Mouse (Mus musculus): ENCODE results near the gene Gm45140.

The Gm45140 gene

DNA sequence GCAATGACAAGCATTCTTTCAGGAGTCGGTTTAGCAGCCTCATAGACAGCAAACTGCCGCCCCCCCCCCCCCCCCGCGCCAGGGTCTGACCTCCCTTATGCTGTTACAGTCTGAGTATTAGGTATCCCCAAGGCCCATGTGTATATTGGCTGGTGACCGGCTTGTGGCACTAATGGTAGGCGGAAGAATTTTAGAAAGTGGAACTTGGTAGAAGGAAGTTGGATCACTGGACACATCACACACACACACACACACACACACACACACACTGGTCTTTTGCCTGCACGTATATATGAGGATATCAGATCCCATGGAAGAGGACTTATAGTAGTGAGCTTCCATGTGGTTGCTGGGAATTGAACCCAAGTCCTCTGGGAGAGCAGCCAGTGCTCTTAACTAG, 33.1 kb downstream of the Gm45140 start:
- DNase-seq (ENCODE audit: low spot score in 2 of 2), result no peak

DNA sequence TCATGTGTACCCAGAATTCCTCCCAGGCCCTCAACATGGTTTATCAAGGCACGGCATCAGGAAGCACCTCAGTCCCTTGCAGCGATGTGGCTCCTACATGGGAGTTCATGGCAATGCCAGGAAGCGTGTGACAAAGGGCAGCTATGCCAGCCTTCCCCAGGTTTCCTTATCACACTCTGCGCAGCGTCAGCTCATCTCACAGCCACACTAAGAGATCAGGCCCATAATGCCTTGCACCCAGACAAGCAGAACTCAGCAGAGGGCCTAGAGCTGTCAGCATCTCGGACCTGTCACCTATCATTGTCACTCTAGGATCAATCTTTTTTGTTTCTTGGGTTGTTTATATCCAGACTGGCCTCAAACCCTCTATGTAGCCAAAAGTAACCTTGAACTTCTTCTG, 36.0 kb downstream of the Gm45140 start:
- DNase-seq (ENCODE audit: low spot score in 2 of 2), result no peak

DNA sequence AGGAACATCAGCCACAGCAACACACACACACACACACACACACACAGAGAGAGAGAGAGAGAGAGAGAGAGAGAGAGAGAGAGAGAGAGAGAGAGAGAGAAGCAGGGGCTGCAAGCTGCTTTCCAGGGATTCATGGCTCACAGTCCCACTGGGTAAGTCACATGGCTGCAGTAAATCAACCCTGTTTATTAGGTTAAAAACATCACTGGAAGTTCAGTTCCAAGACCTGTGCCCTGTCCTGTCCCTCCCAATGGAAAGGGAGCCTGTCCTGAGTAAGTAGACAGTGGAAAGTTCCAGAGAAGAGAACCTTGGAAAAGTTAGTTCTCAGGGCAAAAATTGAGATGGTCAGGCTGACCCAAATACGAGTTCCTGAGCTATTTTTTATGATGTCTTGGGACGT, 38.3 kb downstream of the Gm45140 start:
- no peak for DNase-seq (ENCODE audit: low spot score in 2 of 2)

DNA sequence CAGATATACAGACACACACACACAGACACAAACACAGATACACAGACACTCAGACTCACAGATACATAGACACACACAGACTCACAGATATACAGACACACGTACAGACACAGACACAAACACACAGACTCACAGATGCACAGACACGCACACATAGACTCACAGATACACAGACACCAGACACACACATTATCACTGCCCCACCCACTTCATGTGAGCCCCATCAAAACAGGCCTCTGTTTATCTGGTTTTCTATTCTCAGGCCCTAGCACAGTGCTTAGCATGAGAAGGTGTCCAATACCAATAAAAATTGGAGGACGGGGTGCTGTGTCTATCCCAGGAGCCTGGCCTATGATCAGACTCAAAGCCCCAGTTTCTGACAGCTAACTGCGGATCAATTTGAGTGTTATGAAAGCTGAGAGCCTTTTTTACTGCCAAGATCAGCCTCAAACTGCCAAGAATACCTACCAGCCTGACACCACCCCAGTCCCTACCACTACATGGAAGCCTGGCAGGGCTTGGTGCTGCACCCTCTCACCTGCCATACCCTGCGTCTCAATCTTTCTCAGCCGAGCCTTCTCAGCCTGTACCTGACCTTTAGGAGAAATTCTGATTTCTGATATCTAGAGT, 39.2 kb downstream of the Gm45140 start:
- DNase-seq (ENCODE audit: low spot score in 2 of 2), result no peak

DNA sequence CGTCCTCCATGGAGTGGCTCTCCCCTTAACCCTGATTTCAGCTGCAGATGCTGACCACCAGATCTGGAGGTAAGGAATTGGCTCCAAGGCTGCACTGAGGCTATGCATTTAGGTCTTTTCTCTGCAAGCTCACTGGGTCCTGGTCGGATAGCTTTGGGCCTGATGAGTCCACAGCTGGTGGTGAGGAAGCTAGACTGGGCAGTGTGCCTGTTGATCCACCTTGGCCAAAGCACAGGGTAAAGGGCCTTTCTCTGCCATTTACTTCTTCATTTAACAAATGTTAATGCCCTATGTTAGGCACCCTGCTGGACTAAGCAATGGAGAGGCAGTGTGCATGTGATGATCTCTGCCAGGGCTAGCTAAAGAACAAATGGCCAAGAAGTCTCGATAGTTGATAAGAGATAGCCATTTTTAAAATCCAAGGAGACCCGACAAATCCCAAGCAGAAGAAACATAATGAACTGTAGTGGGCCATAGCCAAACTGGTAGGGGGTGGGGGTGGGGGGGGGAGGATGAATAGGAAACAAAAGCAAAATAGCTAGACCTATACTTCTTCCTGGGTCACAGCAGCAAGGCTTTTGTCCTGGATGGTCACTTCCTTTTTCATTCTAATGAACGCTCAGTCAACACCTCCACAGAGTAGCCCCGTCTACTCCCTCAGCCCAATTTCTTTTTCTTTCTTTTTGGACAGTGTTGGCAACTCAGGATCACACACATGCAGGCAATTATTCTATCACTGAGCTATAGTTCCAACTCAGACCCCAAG, 40.0 kb downstream of the Gm45140 start:
- no peak for DNase-seq (ENCODE audit: low spot score in 2 of 2)

DNA sequence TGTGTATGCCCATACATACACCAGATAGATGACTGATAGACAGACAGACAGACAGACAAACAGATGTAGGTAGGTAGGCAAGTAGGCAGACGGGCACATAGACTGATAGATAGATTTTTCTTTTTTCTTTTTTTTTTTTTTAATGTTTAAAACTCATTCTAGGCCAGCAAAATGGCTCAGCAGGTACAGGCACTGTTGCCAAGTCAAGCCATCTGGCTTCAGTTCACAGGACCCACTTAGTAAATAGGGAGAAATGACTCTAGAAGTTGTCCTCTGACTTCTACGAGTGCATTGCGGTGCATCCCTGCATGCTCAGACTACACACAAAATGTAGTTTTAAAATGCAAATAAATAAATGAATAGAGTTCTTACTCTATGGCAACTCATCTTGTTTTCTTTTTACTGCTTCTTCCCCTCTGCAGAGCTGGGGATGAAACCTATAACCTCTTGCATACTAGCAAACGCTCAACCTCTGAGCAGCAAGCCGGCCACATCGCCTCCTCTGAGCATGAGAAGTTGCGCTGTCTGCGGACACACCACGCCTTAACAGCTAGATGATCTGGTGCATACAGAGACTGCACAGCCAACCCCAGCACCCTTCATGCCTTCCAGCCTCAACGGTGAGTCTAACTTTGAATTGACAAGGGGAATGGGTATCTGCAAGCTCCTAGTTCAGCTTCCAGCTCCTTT, 41.6 kb downstream of the Gm45140 start:
- DNase-seq (ENCODE audit: low spot score in 2 of 2), result no peak

DNA sequence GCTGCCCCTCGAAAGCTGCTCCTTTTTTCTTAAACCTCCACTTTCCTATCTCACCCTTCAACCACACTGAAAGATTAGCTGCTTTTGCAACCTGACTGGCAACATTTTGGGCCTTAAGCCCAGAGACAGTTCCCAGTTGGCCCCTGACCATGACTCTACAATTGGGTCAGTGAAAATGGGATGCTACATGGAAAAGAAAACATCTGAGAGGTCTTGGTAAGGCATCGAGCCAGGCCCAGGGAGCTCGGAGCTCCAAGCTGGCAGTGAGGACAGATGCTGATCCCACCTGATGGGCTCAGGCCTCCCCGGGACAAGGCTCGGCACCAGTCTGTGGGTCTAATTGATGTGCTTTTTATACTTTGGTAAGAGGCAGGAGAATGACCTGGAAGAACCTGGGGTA, 43.8 kb downstream of the Gm45140 start:
- DNase-seq (ENCODE audit: low spot score in 2 of 2), result no peak

DNA sequence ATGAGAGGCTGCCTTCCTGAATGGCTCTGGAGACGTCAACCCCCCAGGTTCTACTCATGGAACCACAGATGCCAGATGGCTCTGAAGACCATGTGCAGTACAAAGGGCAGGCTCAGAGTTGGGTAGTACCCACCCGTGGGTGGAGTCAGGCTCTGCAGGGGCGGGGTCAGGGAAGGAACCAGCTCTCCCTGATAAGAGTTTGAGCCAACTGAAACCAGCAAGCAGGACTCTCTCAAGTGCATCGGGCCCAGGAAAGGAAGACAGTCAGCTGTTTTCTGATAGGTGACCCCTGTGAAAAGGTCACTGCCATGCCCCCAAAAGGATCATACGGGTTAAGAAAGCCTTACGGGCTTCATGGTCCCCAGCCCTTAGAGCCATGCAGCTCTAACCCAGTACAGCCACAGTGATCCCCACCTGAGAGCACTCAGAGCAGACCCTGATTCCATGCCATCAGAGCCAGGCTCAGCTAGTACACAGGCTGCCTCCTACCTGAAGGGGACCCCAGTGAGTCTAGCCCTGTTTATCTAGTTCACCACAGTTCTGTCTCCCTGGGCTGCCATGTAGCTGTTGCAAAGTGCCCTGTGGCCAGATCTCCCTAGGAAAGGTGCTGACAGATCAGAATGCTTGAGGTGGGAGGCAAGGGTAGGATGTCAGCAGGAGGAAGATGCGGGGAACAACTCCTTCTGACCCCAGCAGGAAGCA, 44.7 kb downstream of the Gm45140 start:
- no peak for DNase-seq (ENCODE audit: low spot score in 2 of 2)

DNA sequence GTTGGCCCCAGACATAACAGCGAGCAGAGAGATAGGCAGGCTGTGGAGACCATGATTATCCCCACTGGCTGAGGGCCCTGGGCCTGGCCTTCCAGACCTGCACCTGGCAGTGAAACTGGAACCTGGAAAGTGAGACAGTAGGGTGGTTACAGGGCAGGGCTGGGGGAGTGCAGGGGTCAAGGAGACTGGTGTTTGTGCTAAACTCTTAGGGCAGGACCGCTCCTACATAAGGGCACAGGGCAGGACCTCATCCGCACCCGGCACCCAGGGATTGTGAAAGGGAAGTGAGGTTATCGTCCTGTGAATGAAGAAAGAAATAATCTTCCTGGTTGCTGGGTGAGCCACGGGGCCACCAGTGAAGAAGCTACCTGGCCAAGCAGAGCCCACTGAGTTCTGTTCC, 45.8 kb downstream of the Gm45140 start:
- DNase-seq (ENCODE audit: low spot score in 2 of 2), result no peak

DNA sequence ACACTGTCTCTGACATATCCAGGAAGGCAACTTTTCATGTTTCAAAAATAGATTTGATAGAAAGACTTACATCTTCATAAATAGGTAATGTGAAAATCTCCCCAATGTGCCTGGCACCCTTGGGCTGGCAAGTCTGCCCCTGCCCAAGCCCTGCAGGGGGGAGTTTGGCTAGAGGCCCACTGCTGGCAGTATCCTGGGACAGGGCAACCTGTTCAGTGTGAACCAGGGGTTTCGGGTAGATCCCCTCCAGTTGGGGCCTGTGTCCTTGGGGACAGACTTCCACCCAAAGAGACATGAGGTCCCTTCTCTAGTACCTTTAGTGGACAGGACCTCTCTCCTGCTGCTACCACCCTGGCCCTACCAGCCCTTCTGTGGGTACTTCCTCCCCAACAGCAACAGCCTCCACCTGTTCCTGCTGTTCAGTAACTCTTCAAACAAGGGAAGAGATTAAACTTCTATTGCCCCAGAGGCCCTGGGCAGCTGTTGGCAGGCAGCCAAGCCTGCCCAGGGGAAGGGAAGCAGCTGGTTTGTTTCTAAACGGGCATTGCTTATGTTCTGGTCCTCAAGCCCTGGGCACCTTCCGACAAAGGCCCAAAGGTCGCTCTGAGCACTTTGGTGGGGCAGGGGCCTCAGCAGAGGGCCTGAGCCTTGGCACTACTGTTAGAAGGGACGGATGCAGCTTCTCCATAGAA, 46.6 kb downstream of the Gm45140 start:
- DNase-seq (ENCODE audit: low spot score in 2 of 2), result no peak

DNA sequence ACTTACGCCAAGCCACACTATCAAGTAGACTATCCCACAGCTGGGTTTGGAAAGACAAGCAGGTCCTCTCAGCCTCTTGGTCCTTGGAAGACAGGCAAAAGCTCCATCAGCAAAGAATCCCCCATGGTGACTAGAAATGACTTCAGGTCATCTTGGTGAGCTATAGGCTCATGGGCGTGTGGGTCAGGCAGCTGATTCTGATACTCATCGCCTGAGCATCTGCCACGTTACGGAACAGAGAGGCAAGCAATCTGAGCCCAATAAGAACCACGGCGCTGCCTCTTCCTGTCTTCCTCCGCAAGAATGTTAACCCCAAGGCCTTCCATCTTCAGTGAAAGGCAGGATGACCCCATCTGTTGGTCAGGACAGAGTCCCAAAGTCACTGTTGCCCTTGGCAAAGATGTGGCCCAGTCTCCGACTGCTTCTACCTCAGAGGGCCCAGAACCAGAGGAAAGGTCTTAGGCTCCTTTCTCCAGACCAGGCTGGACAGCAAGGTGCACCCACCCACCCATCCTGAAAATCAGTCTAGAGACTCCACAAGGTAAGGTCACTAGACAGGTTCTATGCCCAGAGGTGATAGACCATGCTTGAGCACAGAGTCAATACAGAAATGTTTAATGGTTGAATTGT, 47.2 kb downstream of the Gm45140 start:
- no peak for DNase-seq (ENCODE audit: low spot score in 2 of 2)

DNA sequence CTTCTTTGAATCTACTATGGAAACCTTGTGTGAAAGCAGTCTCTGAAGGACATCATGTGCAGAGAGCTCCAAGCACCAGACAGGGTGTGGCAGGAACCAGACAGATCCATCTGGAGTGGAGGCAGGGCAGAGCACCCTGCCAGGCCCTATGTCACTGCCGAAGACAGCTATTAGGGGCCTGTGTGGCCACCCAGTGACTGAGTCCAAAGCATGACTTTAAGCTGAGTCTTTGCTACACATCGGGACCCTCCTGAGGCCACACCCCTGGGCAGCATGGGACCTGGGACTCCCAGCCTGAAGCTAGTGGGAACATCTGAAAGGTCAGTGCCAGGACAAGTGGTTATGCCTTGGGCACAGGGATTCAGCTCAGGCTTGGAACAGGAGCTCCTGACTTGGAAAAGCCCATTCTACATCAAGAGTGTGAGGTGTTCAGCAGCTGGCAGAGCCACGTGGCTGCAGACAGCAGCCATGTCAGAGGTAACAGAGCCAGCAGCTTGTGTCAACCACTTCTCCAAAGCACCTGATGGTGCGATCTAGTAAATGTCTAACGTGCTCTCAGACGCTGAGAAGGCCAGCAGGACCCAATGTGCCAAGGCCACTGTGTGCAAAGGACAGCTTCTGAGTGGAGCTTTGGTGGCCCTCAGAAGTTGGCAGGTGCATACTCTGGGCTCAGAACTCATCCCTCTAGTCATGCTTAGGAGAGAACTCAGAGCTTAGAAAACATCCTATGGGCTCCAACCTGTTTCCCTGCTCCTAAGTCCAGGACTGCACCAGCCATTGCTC, 48.3 kb downstream of the Gm45140 start:
- DNase-seq (ENCODE audit: low spot score in 2 of 2), result no peak

DNA sequence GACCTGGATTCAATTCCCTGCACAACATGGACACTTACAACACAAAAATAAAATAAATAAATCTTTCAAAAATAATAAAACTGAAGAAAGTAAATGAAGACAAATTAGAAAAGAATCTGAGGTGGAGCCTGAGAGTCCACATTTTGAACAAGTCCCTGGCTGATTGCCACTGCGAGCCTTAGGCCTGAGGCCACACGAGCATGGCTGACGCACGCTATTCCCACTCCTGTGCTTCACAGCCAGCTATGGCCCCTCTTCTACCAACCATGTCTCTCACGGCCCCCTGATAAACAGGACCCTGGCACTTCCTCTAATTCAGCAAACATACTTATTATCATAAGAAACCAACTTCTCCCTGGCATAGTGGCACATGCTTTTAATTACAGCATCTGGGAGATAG, 49.0 kb downstream of the Gm45140 start:
- no peak for DNase-seq (ENCODE audit: low spot score in 2 of 2)

DNA sequence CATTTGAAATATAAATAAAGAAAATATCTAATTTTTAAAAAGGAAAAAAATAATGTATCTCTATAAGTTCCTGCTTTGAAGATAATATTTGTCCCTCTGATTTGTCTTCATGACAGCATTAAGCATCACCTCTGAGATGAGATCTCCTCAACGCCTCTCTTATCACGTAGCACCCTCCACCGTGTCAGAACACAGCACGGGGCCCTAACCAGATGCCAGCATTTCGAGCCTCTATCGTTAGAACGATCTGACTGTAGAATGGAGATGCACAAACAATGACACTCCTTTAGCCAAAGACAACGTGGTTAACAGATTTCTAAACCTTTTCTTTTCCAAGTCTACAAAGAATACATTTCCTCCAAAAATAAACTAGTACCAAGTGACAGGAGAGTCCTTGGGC, 51.6 kb downstream of the Gm45140 start:
- DNase-seq (ENCODE audit: low spot score in 2 of 2), result no peak

DNA sequence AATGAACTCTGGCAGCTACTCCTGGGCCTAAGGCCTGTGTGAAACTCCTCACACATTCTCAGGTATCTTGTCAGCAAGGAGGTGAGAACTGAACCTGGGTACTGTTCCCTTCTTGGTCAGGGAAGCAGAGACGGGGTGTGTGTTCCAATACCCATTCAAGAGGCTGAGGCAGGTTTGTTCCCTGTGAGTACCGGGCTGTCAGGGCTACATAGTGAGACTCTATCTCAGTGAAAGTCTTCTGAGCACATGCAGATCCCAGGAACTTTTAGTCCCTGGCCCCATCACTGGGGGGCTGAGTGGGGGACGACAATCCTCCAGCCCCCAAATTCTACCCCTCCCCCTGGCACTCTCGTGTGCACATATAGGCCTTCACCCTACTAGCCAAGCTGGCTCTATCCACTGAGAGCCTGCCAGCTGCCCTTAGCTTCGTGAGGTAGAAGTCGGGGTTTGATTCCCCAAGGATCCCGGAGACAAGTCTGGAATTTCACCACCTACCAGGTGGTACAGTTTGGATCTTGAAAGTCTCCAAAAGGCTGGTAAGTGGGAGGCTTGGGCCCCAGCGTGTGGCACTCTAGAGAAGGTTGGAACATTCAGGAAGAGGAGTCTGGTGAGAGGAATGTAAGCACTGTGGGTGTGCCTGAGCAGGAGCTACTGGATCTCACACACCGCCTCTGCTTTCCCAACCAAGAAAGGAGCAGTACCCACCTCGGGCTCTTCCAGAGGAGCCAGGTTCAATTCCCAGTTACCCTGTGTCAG, 54.9 kb downstream of the Gm45140 start:
- DNase-seq (ENCODE audit: low spot score in 2 of 2), result no peak

DNA sequence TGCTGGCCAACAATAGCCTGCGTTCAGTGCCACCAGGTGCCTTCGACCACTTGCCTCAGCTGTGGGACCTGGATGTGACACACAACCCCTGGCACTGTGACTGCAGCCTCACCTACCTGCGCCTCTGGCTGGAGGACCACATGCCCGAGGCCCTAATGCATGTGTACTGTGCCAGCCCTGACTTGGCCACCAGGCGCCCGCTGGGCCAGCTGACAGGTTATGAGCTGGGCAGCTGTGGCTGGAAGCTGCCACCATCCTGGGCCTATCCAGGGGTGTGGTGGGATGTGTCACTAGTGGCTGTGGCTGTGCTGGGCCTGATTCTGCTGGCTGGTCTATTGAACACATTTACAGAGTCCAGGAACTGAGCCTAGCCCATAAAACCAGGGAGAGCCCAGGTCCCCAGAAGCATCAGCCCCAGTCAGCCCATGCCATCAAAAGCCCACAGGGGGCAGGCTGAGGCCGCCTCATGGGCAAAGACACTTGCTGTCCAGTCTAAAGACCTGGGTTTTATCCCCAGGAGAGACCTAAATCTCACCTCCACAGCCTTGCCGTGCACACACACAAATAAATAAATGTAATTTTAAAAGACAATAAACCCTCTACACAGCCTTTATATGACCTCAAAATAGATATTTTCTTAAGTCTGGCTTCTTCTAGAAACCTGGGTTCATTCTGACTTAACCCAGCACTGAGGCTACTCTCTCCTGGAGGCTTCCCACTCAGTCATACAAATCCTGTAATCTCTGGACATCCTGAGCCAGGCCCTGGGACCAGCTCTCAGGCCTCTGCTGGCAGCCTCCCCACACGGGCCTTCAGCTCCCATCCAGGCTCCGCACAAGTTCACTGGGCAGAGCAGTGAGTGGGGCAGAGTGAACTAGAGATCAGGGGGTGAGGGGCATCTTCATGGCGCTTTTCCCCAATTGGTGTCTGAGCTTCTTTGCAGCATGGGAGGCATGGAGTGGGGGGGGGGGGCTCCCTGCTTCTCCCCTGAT, 56.1 kb downstream of the Gm45140 start:
- no peak for DNase-seq (ENCODE audit: low spot score in 2 of 2)

DNA sequence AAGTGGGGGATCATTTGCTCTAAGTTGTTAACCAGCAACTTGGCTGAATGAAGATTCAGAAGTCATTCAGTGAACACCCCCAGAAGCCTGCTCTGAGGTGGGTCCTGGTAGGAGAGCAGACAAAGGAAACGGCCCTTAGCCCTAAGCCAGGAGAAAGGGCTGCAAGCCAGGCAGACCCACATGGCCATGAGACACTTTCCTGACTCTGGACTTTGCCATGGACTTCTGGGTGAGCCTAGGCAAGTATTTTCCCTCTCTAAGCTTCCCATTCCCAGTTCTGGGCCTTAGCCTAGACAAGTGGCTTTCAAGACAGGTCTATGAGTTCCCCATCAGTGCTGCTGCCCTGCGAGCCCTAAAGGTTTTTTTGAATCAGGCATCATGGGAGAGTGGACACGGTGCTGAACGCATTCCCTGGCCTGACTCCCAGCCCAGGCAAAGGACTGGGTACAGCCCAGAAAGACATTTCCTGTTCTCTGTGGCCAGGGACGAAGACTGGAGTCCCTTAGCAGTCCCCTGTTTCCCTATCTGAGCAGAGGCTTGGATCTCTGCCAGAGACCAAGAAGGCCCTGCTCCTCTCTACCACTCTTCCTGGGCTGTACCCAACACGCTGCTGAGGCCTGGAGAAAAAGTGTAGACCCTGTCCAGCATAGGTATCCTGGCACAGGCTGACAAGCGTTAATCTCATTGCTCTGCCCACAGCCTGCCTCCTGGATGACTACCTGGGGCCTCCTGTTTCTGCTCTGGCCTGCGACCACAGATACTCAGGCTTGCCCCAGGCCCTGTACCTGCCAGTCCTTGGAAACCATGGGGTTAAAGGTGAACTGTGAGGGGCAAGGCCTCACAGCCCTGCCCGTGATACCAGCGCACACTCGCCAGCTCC, 57.1 kb downstream of the Gm45140 start:
- no peak for DNase-seq (ENCODE audit: low spot score in 2 of 2)

DNA sequence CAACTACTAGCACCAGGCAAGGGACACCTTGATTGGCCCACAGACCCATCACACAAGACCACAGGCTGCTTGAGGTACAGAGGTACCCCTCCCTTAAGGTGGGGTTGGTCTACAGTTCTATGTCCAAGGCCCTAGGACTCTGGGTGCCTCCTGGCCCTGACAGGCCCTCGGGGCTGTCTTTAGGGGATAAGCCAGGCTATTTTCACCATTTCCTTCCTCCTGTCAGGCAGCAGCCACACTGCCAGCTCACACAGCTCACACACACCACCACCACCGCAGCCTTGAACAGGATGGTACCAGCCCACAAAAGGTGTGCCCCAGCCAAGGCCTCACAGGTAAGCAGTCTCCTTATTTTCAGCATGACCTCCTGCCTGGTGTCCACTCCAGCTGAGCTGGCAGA, 57.8 kb downstream of the Gm45140 start, which contains the start of gene Gp9:
Gp9 (plus strand) TSS at position 231 of the 400 bp plus-strand sequence.
- DNase-seq (ENCODE audit: low spot score in 2 of 2), result no peak

Data from right cerebral cortex, adult 2 months (tissue).